11 mouse cellular contexts compared by ENCODE assay signal in the genomic region with DNA sequence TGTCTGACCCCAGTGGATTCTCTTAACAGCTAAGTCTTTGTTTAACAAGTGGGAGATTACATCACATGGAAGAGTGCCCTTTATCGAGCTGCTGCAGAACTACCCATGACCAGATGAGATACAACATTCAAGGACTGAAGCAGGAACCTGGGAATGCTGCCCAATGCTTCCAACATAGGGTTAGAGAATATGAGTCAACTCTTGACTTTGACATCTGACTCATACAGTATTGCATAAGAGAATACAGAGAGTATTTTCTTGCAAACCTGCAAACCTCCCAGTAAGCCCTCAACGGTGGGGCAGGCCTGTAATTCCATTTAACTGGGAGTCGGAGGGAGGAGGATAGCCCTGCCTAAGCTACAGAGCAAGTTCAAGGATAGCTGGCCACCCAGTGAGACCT. TPM values are rescaled to one million over a fixed set of nuclear protein-coding genes. Genes with fewer than 3 reads are reported as not detected.
DNase-seq lines count a peak whose midpoint lies in the region; ATAC-seq and TF ChIP-seq lines count a peak whose summit lies in the region.
"Had no signal": no experiment of that assay in that cellular context is flagged by ENCODE, and none has a peak within 500 bp of the region (broad histone marks: within the 10 kb centered on the region; RNA-seq: fewer than 3 reads in every experiment).

No protein-coding gene starts in this region.

- no peak overlapping the region for H3K27ac ChIP-seq in liver, embryonic 14.5 days
- no peak overlapping the region for H3K27ac ChIP-seq in liver, embryonic 12.5 days
- H3K27ac ChIP-seq: hindbrain, embryonic 14.5 days; limb, embryonic 13.5 days had no signal

- WGBS in liver, embryonic 14.5 days (ENCODE audit: insufficient replicate concordance) = 58% methylated on average over 3 of the region's 3 CpGs
- 59% methylated on average over 3 of the region's 3 CpGs for WGBS in liver, embryonic 12.5 days (ENCODE audit: insufficient replicate concordance)

- no peaks in the 10 kb centered on the region for H3K27me3 ChIP-seq in liver, embryonic 14.5 days (ENCODE audit: control insufficient read depth, insufficient read depth, low read length)
- H3K27me3 ChIP-seq in liver, embryonic 12.5 days (replicated peaks) = no peaks in the 10 kb centered on the region
- H3K27me3 ChIP-seq: limb, embryonic 13.5 days had no signal

- H3K36me3 ChIP-seq in liver, embryonic 14.5 days (replicated peaks; ENCODE audit: control insufficient read depth, insufficient read depth, low read depth) = no peaks in the 10 kb centered on the region
- H3K36me3 ChIP-seq in liver, embryonic 12.5 days = no peaks in the 10 kb centered on the region
- H3K36me3 ChIP-seq: G1E; limb, embryonic 13.5 days had no signal

- TF ChIP-seq EP300 in liver, embryonic 14.5 days (IDR thresholded peaks at IDR 0.05; ENCODE audit: low read depth) = no peak

- TF ChIP-seq CTCF in liver, embryonic 14.5 days (IDR thresholded peaks at IDR 0.05; ENCODE audit: low read depth) = no peak

- no peak overlapping the region for H3K9ac ChIP-seq in liver, embryonic 14.5 days (replicated peaks)
- no peak overlapping the region for H3K9ac ChIP-seq in liver, embryonic 12.5 days
- H3K9ac ChIP-seq: hindbrain, embryonic 14.5 days; limb, embryonic 13.5 days had no signal

- peaks cover 0 to 5% of the 10 kb centered on the region in 2 experiments; a peak in 2 of 4 replicates for H3K4me1 ChIP-seq in liver, embryonic 14.5 days (replicated peaks; ENCODE audit: control insufficient read depth in 2 of 2, insufficient read depth in 2 of 2, low read length in 1 of 2)
- H3K4me1 ChIP-seq in liver, embryonic 12.5 days = peaks cover 2% of the 10 kb centered on the region; the same call in 1 of the 2 replicates
- H3K4me1 ChIP-seq: limb, embryonic 13.5 days had no signal

- DNase-seq in liver, embryonic 14.5 days (ENCODE audit: low read depth in 3 of 3, low spot score in 3 of 3) = peak in 1 of 3 experiments; percentile 11
- peak; percentile 88 for DNase-seq in adipocyte (ENCODE audit: low spot score)
- DNase-seq in heart, postnatal 10 days = peak; percentile 21 to 29
- peak; percentile 36 for DNase-seq in skeletal muscle tissue, adult 2 months (ENCODE audit: low read depth, low spot score)
- no peak for DNase-seq in cerebellum, adult 9-11 months
- DNase-seq: cerebellum, postnatal 25 days had no signal

- intact Hi-C loops in heart, postnatal 10 days (cut with DNase I) = loop anchor here (5.0 kb wide), 1 partner anchor 131 kb away; no protein-coding TSS in a partner anchor

- H3K9me3 ChIP-seq in liver, embryonic 14.5 days (ENCODE audit: control insufficient read depth, low read length) = no peaks in the 10 kb centered on the region
- no peaks in the 10 kb centered on the region for H3K9me3 ChIP-seq in liver, embryonic 12.5 days (replicated peaks)
- H3K9me3 ChIP-seq: G1E; limb, embryonic 13.5 days had no signal

- peak; percentile 62 for ATAC-seq in liver, embryonic 14.5 days (ENCODE audit: insufficient read depth)
- ATAC-seq in liver, embryonic 12.5 days = no peak
- ATAC-seq in erythroid progenitor cell, adult 5-6 weeks (replicated peaks; ENCODE audit: low FRiP score, poor library complexity, severe bottlenecking) = no peak

- H3K4me2 ChIP-seq in liver, embryonic 14.5 days (ENCODE audit: low read depth) = no peak overlapping the region
- H3K4me2 ChIP-seq in liver, embryonic 12.5 days = no peak overlapping the region
- H3K4me2 ChIP-seq: hindbrain, embryonic 14.5 days; limb, embryonic 13.5 days had no signal

- no peak overlapping the region for H3K4me3 ChIP-seq in liver, embryonic 14.5 days (ENCODE audit: insufficient read depth in 1 of 2, low read depth in 2 of 2, low read length in 2 of 2)
- no peak overlapping the region for H3K4me3 ChIP-seq in liver, embryonic 12.5 days
- H3K4me3 ChIP-seq: limb, embryonic 13.5 days had no signal

RNA-seq across cellular contexts. Expression of gene Gas2l3, which starts 15.0 kb away (rescaled TPM):
- polyA plus RNA-seq in liver, embryonic 14.5 days (2012; rRNA removed) = 2.2 and 2.7 TPM in 2 replicates
- 3.5 and 3.6 TPM in 2 replicates for polyA plus RNA-seq in liver, embryonic 14.5 days (2014; fragmentation: Nextera tagmentation; extraction: Ambion mirVana)
- 6.7 and 8.0 TPM in 2 replicates for polyA plus RNA-seq in liver, embryonic 12.5 days (2016; fragmentation: Nextera tagmentation; extraction: Ambion mirVana)
- total RNA-seq in heart, postnatal 10 days (2021) = 10 to 100 TPM; 12.9 to 14.6 TPM
- 51.2 and 53.2 TPM in 2 replicates for total RNA-seq in erythroid progenitor cell, adult 5-6 weeks (2015; ENCODE audit: low replicate concordance)
- 63.8 and 110 TPM in 2 replicates for total RNA-seq in erythroid progenitor cell, adult 5-6 weeks (2017; ENCODE audit: low replicate concordance)
- polyA plus RNA-seq: G1E had no signal
